In the genomic region with DNA sequence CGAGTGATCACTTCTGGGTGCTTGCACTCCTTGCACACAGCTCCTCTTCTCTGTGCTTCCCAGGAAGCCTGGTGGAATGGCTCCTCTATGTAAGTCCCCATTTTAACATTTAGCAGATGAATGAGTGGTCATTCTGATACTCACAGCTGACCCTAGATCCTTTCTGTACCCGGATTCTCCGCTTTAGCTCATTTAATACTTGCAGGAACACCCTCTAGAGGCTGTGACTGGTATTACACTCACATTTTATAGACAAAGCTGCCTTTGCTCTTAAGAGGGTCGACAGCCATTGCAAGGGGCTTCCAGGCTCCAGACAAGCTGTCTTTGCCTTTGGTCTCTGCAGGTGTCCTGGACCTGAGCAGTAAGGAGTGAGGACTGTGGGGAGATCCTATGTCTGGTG, we compare ENCODE assay signal across 9 mouse cellular contexts. TPM values are rescaled to one million over a fixed set of nuclear protein-coding genes. Genes with fewer than 3 reads are reported as not detected.
DNase-seq lines count a peak whose midpoint lies in the region; ATAC-seq and TF ChIP-seq lines count a peak whose summit lies in the region.
"Had no signal": no experiment of that assay in that cellular context is flagged by ENCODE, and none has a peak within 500 bp of the region (broad histone marks: within the 10 kb centered on the region; RNA-seq: fewer than 3 reads in every experiment).

No protein-coding gene starts in this region.

- peaks cover 5% of the 10 kb centered on the region for H3K4me1 ChIP-seq in forebrain, embryonic 13.5 days

- peak overlapping the region; percentile 28; the same call in 1 of the 2 replicates for H3K4me2 ChIP-seq in forebrain, embryonic 13.5 days

- TF ChIP-seq CTCF in left cerebral cortex, adult 2 months (IDR thresholded peaks at IDR 0.05) = peak; percentile 75

- intact Hi-C loops in left cerebral cortex, adult 2 months (cut with DNase I) = loop anchor here (5.0 kb wide), 1 partner anchor 83 kb away; no protein-coding TSS in a partner anchor

- 0 out of 2 replicates have a peak, but pooled peaks cover 4% of the 10 kb centered on the region for H3K36me3 ChIP-seq in forebrain, embryonic 13.5 days (ENCODE audit: poor library complexity, severe bottlenecking)

- no peak overlapping the region for H3K4me3 ChIP-seq in left cerebral cortex, adult 2 months
- no peak overlapping the region for H3K4me3 ChIP-seq in forebrain, embryonic 13.5 days

- ATAC-seq in forebrain, embryonic 13.5 days = peak; percentile 9; the same call in 1 of the 2 replicates

- H3K27ac ChIP-seq in left cerebral cortex, adult 2 months = no peak overlapping the region
- H3K27ac ChIP-seq in forebrain, embryonic 13.5 days = no peak overlapping the region

- H3K27me3 ChIP-seq in forebrain, embryonic 13.5 days = no peaks in the 10 kb centered on the region

- H3K9ac ChIP-seq in forebrain, embryonic 13.5 days = no peak overlapping the region

- WGBS in forebrain, embryonic 13.5 days = 27% methylated on average over 4 of the region's 4 CpGs

- no peaks in the 10 kb centered on the region for H3K9me3 ChIP-seq in forebrain, embryonic 13.5 days (replicated peaks)

- no peak for DNase-seq in left cerebral cortex, adult 2 months (ENCODE audit: extremely low spot score in 1 of 2, low spot score in 2 of 2)
- DNase-seq in left cerebral cortex, adult 8-10 months (ENCODE audit: low spot score in 2 of 2) = no peak
- DNase-seq in c-Kit-negative CD71-positive TER-119-positive erythroid progenitor cells, embryonic 14.5 days (ENCODE audit: low read depth, low spot score) = peak; percentile 22
- DNase-seq in lung, postnatal 10 days = peak; percentile 42
- peak; percentile 33 for DNase-seq in thymus, postnatal 14 days
- no peak for DNase-seq in left cerebral cortex, adult 18-20 months (ENCODE audit: low spot score in 2 of 2)
- DNase-seq in urinary bladder, adult 18-20 months (ENCODE audit: low spot score in 2 of 2) = no peak

RNA-seq across cellular contexts. Expression of gene Hmcn2, which starts 14.9 kb away (rescaled TPM):
- under 1 TPM; 0.51 to 0.52 TPM for total RNA-seq in left cerebral cortex, adult 2 months (2021)
- total RNA-seq in left cerebral cortex, adult 8-10 months (2022) = 1 to 10 TPM in 1 of 4 experiments, under 1 TPM in 3; 0.28 to 1.1 (median 0.42) TPM
- polyA plus RNA-seq in forebrain, embryonic 13.5 days (2015; fragmentation: Nextera tagmentation; extraction: Ambion mirVana) = 0.06 and 0.16 TPM in 2 replicates
- under 1 TPM; 0.30 to 0.73 TPM for total RNA-seq in left cerebral cortex, adult 18-20 months (2021)
- total RNA-seq: neutrophil, adult 5-6 weeks had no signal

RNA-seq across cellular contexts. Expression of gene Ncs1, which starts 53.6 kb away (rescaled TPM):
- total RNA-seq in left cerebral cortex, adult 2 months (2021) = 100 to 1,000 TPM; 217 to 242 TPM
- total RNA-seq in left cerebral cortex, adult 8-10 months (2022) = 100 to 1,000 TPM; 207 to 245 (median 229) TPM
- 72.7 and 77.6 TPM in 2 replicates for polyA plus RNA-seq in forebrain, embryonic 13.5 days (2015; fragmentation: Nextera tagmentation; extraction: Ambion mirVana)
- 100 to 1,000 TPM; 236 to 243 TPM for total RNA-seq in left cerebral cortex, adult 18-20 months (2021)
- total RNA-seq: neutrophil, adult 5-6 weeks had no signal

Comparison
In these comparisons a context has a peak if more than half of its experiments do, and no peak if none do; other contexts are left out.
1. DNase-seq: peak in c-Kit-negative CD71-positive TER-119-positive erythroid progenitor cells, embryonic 14.5 days (single experiment), lung, postnatal 10 days (single experiment) and thymus, postnatal 14 days (single experiment); none in left cerebral cortex, adult 2 months (0 of 2), left cerebral cortex, adult 8-10 months (0 of 2), left cerebral cortex, adult 18-20 months (0 of 2) and urinary bladder, adult 18-20 months (0 of 2).